ENCODE assay signal across 9 mouse cellular contexts in genomic region chr6:140766365-140766764, GRCm38 (mm10). TPM values are rescaled to one million over a fixed set of nuclear protein-coding genes. Genes with fewer than 3 reads are reported as not detected.
DNase-seq lines count a peak whose midpoint lies in the region; ATAC-seq and TF ChIP-seq lines count a peak whose summit lies in the region.
"Had no signal": no experiment of that assay in that cellular context is flagged by ENCODE, and none has a peak within 500 bp of the region (broad histone marks: within the 10 kb centered on the region; RNA-seq: fewer than 3 reads in every experiment).

No protein-coding gene starts in this region.

- H3K9ac ChIP-seq in hindbrain, embryonic 16.5 days (ENCODE audit: low read depth, low read length): no peak overlapping the region
- H3K9ac ChIP-seq in lung, embryonic 14.5 days: no peak overlapping the region
- no peak overlapping the region for H3K9ac ChIP-seq in stomach, embryonic 16.5 days (ENCODE audit: low read length)

- no peaks in the 10 kb centered on the region for H3K36me3 ChIP-seq in spleen, adult 2 months (ENCODE audit: control insufficient read depth, insufficient read depth, low read length)
- no peaks in the 10 kb centered on the region for H3K36me3 ChIP-seq in hindbrain, embryonic 16.5 days (ENCODE audit: control insufficient read depth, insufficient read depth, low read length)
- H3K36me3 ChIP-seq in lung, embryonic 14.5 days (ENCODE audit: insufficient read depth): no peaks in the 10 kb centered on the region
- H3K36me3 ChIP-seq in stomach, embryonic 16.5 days (ENCODE audit: control insufficient read depth, insufficient read depth, low read length): no peaks in the 10 kb centered on the region

- peak overlapping the region; percentile 15; the same call in 1 of the 2 replicates for H3K4me2 ChIP-seq in hindbrain, embryonic 16.5 days (ENCODE audit: low read length)
- H3K4me2 ChIP-seq in lung, embryonic 14.5 days: no peak overlapping the region; the same call in 1 of the 2 replicates
- 0 out of 2 replicates have a peak overlapping the region, but pooled peaks have one; percentile 2 for H3K4me2 ChIP-seq in stomach, embryonic 16.5 days (ENCODE audit: low read depth, low read length)

- intact Hi-C loops in gastrocnemius, postnatal 14 days (cut with DNase I; ENCODE audit: low total_unique reads): loop anchor here (10.0 kb wide), 1 partner anchor 88 kb away; no protein-coding TSS in a partner anchor

- peak; percentile 30 for DNase-seq in gastrocnemius, adult 18-20 months (ENCODE audit: low spot score)
- DNase-seq in gastrocnemius, postnatal 14 days: no peak
- DNase-seq in spleen, adult 2 months (ENCODE audit: low read depth in 1 of 2, low spot score in 2 of 2): peak; percentile 10 to 21
- DNase-seq in spleen, postnatal 4 days (ENCODE audit: low spot score in 2 of 2): no peak
- peak; percentile 28 to 58 for DNase-seq in cerebellum, adult 2 months
- DNase-seq in lung, embryonic 14.5 days: peak; percentile 87

- WGBS in spleen, adult 2 months: 25% methylated on average over 9 of the region's 9 CpGs
- 31% methylated on average over 9 of the region's 9 CpGs for whole genome bisulfite sequencing in cerebellum, adult 2 months
- WGBS in hindbrain, embryonic 16.5 days: 34% methylated on average over 9 of the region's 9 CpGs
- 36% methylated on average over 9 of the region's 9 CpGs for WGBS in lung, embryonic 14.5 days
- WGBS in stomach, embryonic 16.5 days: 33% methylated on average over 9 of the region's 9 CpGs

- H3K27me3 ChIP-seq in spleen, adult 2 months (ENCODE audit: control insufficient read depth, insufficient read depth, low read length): no peaks in the 10 kb centered on the region; the same call in 1 of the 2 replicates
- H3K27me3 ChIP-seq in cerebellum, adult 2 months (ENCODE audit: control insufficient read depth, insufficient read depth, low read length): no peaks in the 10 kb centered on the region
- H3K27me3 ChIP-seq in hindbrain, embryonic 16.5 days (replicated peaks; ENCODE audit: control insufficient read depth, insufficient read depth, low read length): no peaks in the 10 kb centered on the region
- H3K27me3 ChIP-seq in lung, embryonic 14.5 days (ENCODE audit: insufficient read depth, low read length): no peaks in the 10 kb centered on the region
- H3K27me3 ChIP-seq in stomach, embryonic 16.5 days (ENCODE audit: control insufficient read depth, insufficient read depth, low read length): no peaks in the 10 kb centered on the region

- peak; percentile 37; the same call in 1 of the 2 replicates for TF ChIP-seq CTCF in spleen, adult 2 months (IDR thresholded peaks at IDR 0.05; ENCODE audit: extremely low read depth, insufficient read depth, insufficient read length, insufficient replicate concordance)
- TF ChIP-seq CTCF in cerebellum, adult 2 months (IDR thresholded peaks at IDR 0.05; ENCODE audit: borderline replicate concordance, insufficient read depth, low read depth, low read length): peak; percentile 70; the same call in 1 of the 2 replicates
- peak; percentile 76 for TF ChIP-seq CTCF in lung, embryonic 14.5 days (IDR thresholded peaks at IDR 0.05; ENCODE audit: low read depth)

- H3K4me3 ChIP-seq in spleen, adult 2 months (ENCODE audit: extremely low read depth, insufficient read depth, insufficient read length): no peak overlapping the region
- no peak overlapping the region for H3K4me3 ChIP-seq in cerebellum, adult 2 months (replicated peaks; ENCODE audit: insufficient read depth, low read depth, low read length)
- H3K4me3 ChIP-seq in hindbrain, embryonic 16.5 days (ENCODE audit: low read length): no peak overlapping the region
- no peak overlapping the region for H3K4me3 ChIP-seq in lung, embryonic 14.5 days (ENCODE audit: low read depth, low read length)
- H3K4me3 ChIP-seq in stomach, embryonic 16.5 days (replicated peaks; ENCODE audit: low read length): no peak overlapping the region

- H3K27ac ChIP-seq in spleen, adult 2 months (ENCODE audit: insufficient read depth, low read length): no peak overlapping the region
- H3K27ac ChIP-seq in cerebellum, adult 2 months (ENCODE audit: insufficient read depth, low read length): no peak overlapping the region
- no peak overlapping the region for H3K27ac ChIP-seq in hindbrain, embryonic 16.5 days (ENCODE audit: low read depth, low read length)
- H3K27ac ChIP-seq in lung, embryonic 14.5 days (ENCODE audit: low read depth): no peak overlapping the region
- H3K27ac ChIP-seq in stomach, embryonic 16.5 days (ENCODE audit: low read length): no peak overlapping the region

- no peaks in the 10 kb centered on the region for H3K9me3 ChIP-seq in hindbrain, embryonic 16.5 days (ENCODE audit: control insufficient read depth, low read length)
- no peaks in the 10 kb centered on the region for H3K9me3 ChIP-seq in lung, embryonic 14.5 days (ENCODE audit: low read depth, low read length)
- no peaks in the 10 kb centered on the region for H3K9me3 ChIP-seq in stomach, embryonic 16.5 days (replicated peaks; ENCODE audit: control insufficient read depth, low read length)

- no peak for TF ChIP-seq POLR2A in spleen, adult 2 months (IDR thresholded peaks at IDR 0.05; ENCODE audit: low read depth, low read length)
- TF ChIP-seq POLR2A in cerebellum, adult 2 months (IDR thresholded peaks at IDR 0.05; ENCODE audit: borderline replicate concordance, insufficient read depth, low read length): no peak

- H3K4me1 ChIP-seq in spleen, adult 2 months (ENCODE audit: control insufficient read depth, insufficient read depth, insufficient read length): no peaks in the 10 kb centered on the region
- no peaks in the 10 kb centered on the region for H3K4me1 ChIP-seq in cerebellum, adult 2 months (ENCODE audit: control insufficient read depth, insufficient read depth, low read length)
- peaks cover 5% of the 10 kb centered on the region for H3K4me1 ChIP-seq in hindbrain, embryonic 16.5 days (ENCODE audit: control insufficient read depth, insufficient read depth, low read depth, low read length)
- H3K4me1 ChIP-seq in lung, embryonic 14.5 days (ENCODE audit: insufficient read depth): no peaks in the 10 kb centered on the region
- H3K4me1 ChIP-seq in stomach, embryonic 16.5 days (ENCODE audit: control insufficient read depth, insufficient read depth, low read length): no peaks in the 10 kb centered on the region

- ATAC-seq in hindbrain, embryonic 16.5 days: no peak
- no peak for ATAC-seq in lung, embryonic 14.5 days (ENCODE audit: insufficient read depth)
- no peak for ATAC-seq in stomach, embryonic 16.5 days (ENCODE audit: insufficient read depth, low FRiP score)

RNA-seq across cellular contexts. Expression of gene Gm11077, which starts 37.3 kb away (rescaled TPM):
- not detected for total RNA-seq in gastrocnemius, adult 18-20 months (2021)
- not detected for total RNA-seq in gastrocnemius, postnatal 14 days (2021)
- polyA plus RNA-seq in spleen, adult 2 months (2012; rRNA removed): not detected in 2 replicates
- not detected in 2 replicates for polyA plus RNA-seq in cerebellum, adult 2 months (2012; rRNA removed)
- polyA plus RNA-seq in hindbrain, embryonic 16.5 days (2015; fragmentation: Nextera tagmentation; extraction: Ambion mirVana): not detected in 2 replicates
- not detected in 2 replicates for polyA plus RNA-seq in lung, embryonic 14.5 days (2014; fragmentation: Nextera tagmentation; extraction: Ambion mirVana)
- polyA plus RNA-seq in stomach, embryonic 16.5 days (2015; fragmentation: Nextera tagmentation; extraction: Ambion mirVana): not detected in 2 replicates
- total RNA-seq: layer of hippocampus, adult 8-10 months had no signal

Comparison
In these comparisons a context has a peak if more than half of its experiments do, and no peak if none do; other contexts are left out.
1. DNase-seq: peak in gastrocnemius, adult 18-20 months (single experiment), spleen, adult 2 months (2 of 2), cerebellum, adult 2 months (2 of 2) and lung, embryonic 14.5 days (single experiment); none in gastrocnemius, postnatal 14 days (single experiment) and spleen, postnatal 4 days (0 of 2).
2. Peak in every context shown above with its lines, with median percentiles within 50 percentile points of each other: CTCF ChIP-seq.